Mouse (Mus musculus) heart, embryonic 16.5 days (tissue): ENCODE measurements around the gene Prkn. TPM values are rescaled to one million over a fixed set of nuclear protein-coding genes. Genes with fewer than 3 reads are reported as not detected.

ENCODE experiments used
- ATAC-seq: fragments of 200-750 bp; cut with Nextera tagmentation; replicated peaks from 2 replicates; pipeline ENCODE4 v1.8.0; 2017; ENCODE audit warnings: moderate number of reproducible peaks; ENCODE audit not compliant: insufficient read depth, low FRiP score; ENCODE audit errors: extremely low read depth
- H3K27ac ChIP-seq: fragments of 300-500 bp; sonication (generic); 2 replicates; pipeline ENCODE4 v1.5.1; 2014; ENCODE audit warnings: mild to moderate bottlenecking, low read length, control low read depth, moderate library complexity
- H3K27me3 ChIP-seq: fragments of 300-500 bp; sonication (generic); 2 replicates; pipeline ENCODE4 v1.6.1; 2014; ENCODE audit warnings: low read length, mixed read lengths; ENCODE audit not compliant: control insufficient read depth, insufficient read depth
- H3K36me3 ChIP-seq: fragments of 300-500 bp; sonication (generic); 2 replicates; pipeline ENCODE4 v1.6.1; 2014; ENCODE audit not compliant: control insufficient read depth, insufficient read depth
- H3K4me1 ChIP-seq: fragments of 300-500 bp; sonication (generic); 2 replicates; pipeline ENCODE4 v1.6.1; 2014; ENCODE audit warnings: low read length, mixed read lengths; ENCODE audit not compliant: control insufficient read depth, insufficient read depth
- H3K4me2 ChIP-seq: fragments of 300-500 bp; sonication (generic); 2 replicates; pipeline ENCODE4 v1.6.1; 2014; ENCODE audit warnings: low read depth, mild to moderate bottlenecking, control low read depth, low read length
- H3K4me3 ChIP-seq: fragments of 300-500 bp; sonication (generic); 2 replicates; pipeline ENCODE4 v1.5.1; 2014; ENCODE audit warnings: mild to moderate bottlenecking, control low read depth, low read length
- H3K9ac ChIP-seq: fragments of 300-500 bp; sonication (generic); 2 replicates; pipeline ENCODE4 v1.6.1; 2014; ENCODE audit warnings: low read length, control low read depth
- H3K9me3 ChIP-seq: fragments of 300-500 bp; sonication (generic); replicated peaks from 2 replicates; pipeline ENCODE4 v1.6.1; 2016; ENCODE audit warnings: low read length; ENCODE audit not compliant: control insufficient read depth
- WGBS: fragments of 180-500 bp; shearing (Covaris S2); extraction: QIAGEN DNeasy Blood & Tissue Kit; methylation state at CpG from one replicate; pipeline ENCODE4 v1.1.7; 2014; 5-methylcytosine and 5-hydroxymethylcytosine counted together
- polyA plus RNA-seq: library from polyadenylated mRNA; unstranded; fragments of >200 nt; fragmentation: Nextera tagmentation; extraction: Ambion mirVana; gene quantifications from 2 replicates; pipeline ENCODE4 v1.2.1, GENCODE M21; 2015

The Prkn gene
- polyA plus RNA-seq, 1 experiment from 2014 or later: 2.4 TPM

GRCm38 (mm10) chr17:11644016-11644415, 803.8 kb downstream of the Prkn start:
- ATAC-seq: no peak
- WGBS: 48% methylated on average over 4 of the region's 4 CpGs
- no peaks in the 10 kb centered on the region for H3K9me3 ChIP-seq

DNA sequence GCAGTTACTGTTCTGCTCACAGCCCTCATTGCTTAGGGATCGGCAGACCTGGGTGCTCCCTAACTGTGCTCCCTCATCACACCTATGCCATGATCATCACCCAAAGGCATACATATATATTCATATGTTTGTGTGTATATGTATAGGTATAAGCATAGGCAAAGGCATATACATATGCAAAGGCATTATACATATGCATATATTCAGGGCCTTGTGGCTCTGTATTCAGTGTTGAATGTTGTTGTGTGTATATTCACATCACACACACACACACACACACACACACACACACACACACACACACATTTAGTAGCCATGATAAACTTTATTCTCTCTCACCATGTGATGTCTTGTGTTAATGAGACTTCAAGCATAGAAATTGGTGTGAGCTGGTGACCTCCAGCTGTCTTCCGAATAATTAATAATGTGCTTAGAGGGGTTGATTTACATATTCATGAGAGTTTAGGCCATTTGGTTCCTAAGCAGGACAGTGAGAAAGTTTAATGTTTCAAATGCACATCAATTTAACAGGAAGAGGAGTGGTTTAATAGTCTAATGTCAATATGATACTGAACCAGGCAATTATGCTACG, 804.8 kb downstream of the Prkn start:
- 89% methylated on average over 3 of the region's 3 CpGs for WGBS
- Histone ChIP-seq H3K9me3 (no peaks in the 10 kb centered on the region), H3K4me1 (no peaks in the 10 kb centered on the region), H3K4me2 (no peak overlapping the region), H3K9ac (no peak overlapping the region), H3K27me3 (no peaks in the 10 kb centered on the region), H3K36me3 (no peaks in the 10 kb centered on the region), H3K27ac (no peak overlapping the region), H3K4me3 (no peak overlapping the region)
- ATAC-seq: no peak

More at GRCm38 (mm10) chr17:11644016-11644415, 803.8 kb downstream of the Prkn start:
- Histone ChIP-seq H3K4me2 (no peak overlapping the region), H3K4me3 (no peak overlapping the region), H3K36me3 (no peaks in the 10 kb centered on the region), H3K27me3 (no peaks in the 10 kb centered on the region), H3K4me1 (no peaks in the 10 kb centered on the region), H3K9ac (no peak overlapping the region), H3K27ac (no peak overlapping the region)

DNA sequence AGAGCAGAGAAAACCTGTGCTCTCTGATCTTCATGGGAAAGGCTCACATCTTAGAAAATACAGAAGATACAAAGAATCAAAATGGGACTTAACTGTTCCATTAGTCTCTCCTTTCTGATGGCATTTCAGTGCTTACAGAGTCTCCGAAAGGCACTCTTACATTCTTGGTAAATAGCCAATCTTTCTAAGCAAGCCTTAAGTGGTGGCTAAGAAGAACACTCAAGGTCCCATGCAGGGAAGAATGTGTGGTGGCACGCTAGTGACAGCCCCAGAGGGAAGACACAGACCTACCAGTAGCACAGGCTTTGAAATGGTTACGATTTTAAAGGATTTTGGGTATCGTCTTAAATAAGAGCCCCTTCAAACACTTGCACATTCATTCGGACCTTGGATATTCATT, 816.2 kb downstream of the Prkn start:
- Histone ChIP-seq H3K9me3 (no peaks in the 10 kb centered on the region), H3K9ac (no peak overlapping the region), H3K36me3 (no peaks in the 10 kb centered on the region), H3K4me2 (no peak overlapping the region), H3K27ac (no peak overlapping the region), H3K4me3 (no peak overlapping the region), H3K27me3 (no peaks in the 10 kb centered on the region), H3K4me1 (peaks cover 5% of the 10 kb centered on the region)
- 52% methylated on average over 5 of the region's 5 CpGs for WGBS
- no peak; the same call in 1 of the 2 replicates for ATAC-seq

DNA sequence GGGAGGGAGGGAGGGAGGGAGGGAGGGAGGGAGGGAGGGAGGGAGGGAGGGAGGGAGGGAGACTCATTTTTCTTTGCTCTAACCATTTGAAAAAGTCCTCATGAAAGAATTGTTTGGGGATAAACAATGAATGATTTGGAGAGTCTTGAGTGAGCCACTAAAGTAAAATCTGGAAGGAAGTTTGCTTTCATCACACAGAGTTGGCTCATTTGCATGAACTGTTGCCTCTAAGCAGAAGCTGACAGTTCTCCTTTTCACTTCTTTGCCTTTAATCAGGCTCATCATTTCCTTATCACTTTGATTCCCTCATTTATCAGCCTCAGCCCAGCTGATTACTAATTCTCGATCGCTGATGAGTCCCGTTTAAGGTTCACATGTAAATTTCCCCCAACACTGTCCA, 816.7 kb downstream of the Prkn start:
- Histone ChIP-seq H3K4me3 (no peak overlapping the region), H3K27me3 (no peaks in the 10 kb centered on the region), H3K36me3 (no peaks in the 10 kb centered on the region), H3K9me3 (no peaks in the 10 kb centered on the region), H3K4me2 (no peak overlapping the region), H3K9ac (no peak overlapping the region), H3K4me1 (peaks cover 5% of the 10 kb centered on the region), H3K27ac (no peak overlapping the region)
- 83% methylated on average over 3 of the region's 3 CpGs for WGBS
- no peak for ATAC-seq

DNA sequence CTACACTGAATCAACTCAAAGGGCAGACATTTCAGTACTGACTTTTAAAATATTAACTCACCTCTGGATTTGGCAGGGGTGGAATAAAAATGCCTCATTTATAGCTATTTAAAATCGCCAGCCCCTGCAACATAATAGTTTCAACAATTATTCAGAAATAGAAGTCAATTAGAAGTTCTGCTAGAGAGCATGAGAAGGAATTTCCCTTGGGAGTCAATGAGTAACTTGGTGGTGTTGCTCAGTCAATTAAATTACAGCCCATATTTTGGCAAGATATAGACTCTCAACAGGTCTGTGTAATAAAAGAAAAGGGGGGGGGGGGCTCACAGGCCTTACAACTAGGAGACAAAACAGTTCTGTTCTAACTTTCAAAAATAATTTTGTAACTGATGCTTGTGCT, 821.7 kb downstream of the Prkn start:
- WGBS: 69% methylated on average over 1 of the region's 1 CpGs
- ATAC-seq: no peak
- Histone ChIP-seq H3K4me3 (no peak overlapping the region), H3K27me3 (no peaks in the 10 kb centered on the region; the same call in 1 of the 2 replicates), H3K9ac (no peak overlapping the region), H3K27ac (no peak overlapping the region), H3K4me1 (no peaks in the 10 kb centered on the region), H3K36me3 (no peaks in the 10 kb centered on the region), H3K4me2 (no peak overlapping the region), H3K9me3 (no peaks in the 10 kb centered on the region)

GRCm38 (mm10) chr17:11663437-11663836, 823.3 kb downstream of the Prkn start:
- no peak overlapping the region for H3K9ac ChIP-seq
- H3K27ac ChIP-seq: no peak overlapping the region
- H3K27me3 ChIP-seq: no peaks in the 10 kb centered on the region; the same call in 1 of the 2 replicates
- no peaks in the 10 kb centered on the region for H3K9me3 ChIP-seq
- no peak overlapping the region for H3K4me2 ChIP-seq
- 82% methylated on average over 7 of the region's 7 CpGs for WGBS
- H3K36me3 ChIP-seq: no peaks in the 10 kb centered on the region
- no peaks in the 10 kb centered on the region for H3K4me1 ChIP-seq
- ATAC-seq: no peak
- H3K4me3 ChIP-seq: no peak overlapping the region

DNA sequence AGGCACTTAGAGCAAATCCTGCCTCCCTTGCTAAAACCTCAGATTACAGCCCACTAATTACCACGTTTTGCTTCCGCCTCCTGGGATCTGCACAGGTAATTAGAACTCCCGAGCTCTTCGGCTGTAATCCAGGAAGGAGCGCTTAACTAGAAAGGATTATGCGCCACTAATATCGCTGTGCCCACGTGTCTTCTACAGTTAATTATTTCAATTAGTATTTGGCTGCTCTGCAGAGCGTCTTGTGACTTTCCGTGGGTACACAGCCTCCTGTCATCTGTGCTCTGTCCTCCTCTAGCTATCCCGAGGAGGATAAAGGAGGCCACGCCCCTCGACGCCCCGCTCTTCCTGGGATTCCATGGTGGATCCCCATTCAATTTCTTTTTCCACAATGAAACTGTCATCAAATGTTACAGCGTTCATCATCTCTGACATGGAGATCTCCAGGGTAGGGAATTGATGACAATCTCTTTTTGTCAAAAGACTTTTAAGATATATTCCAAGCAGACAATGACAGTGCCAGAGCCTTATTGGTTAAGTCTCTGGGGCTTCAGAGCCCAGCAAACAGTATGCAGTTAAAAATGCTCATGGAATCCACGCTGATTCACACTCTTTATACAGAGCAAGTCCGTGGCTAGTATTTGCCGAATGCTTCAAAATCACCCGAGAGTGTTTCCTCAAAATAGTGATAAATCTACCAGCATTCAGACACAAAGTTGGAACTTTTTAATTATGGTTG, 824.6 kb downstream of the Prkn start:
- 37% methylated on average over 20 of the region's 20 CpGs for WGBS
- Histone ChIP-seq H3K4me3 (0 out of 2 replicates have a peak overlapping the region, but pooled peaks have one; percentile 0), H3K27ac (no peak overlapping the region), H3K4me1 (no peaks in the 10 kb centered on the region), H3K4me2 (peak overlapping the region; percentile 49), H3K9ac (no peak overlapping the region), H3K9me3 (no peaks in the 10 kb centered on the region), H3K36me3 (no peaks in the 10 kb centered on the region), H3K27me3 (no peaks in the 10 kb centered on the region; the same call in 1 of the 2 replicates)
- no peak for ATAC-seq

DNA sequence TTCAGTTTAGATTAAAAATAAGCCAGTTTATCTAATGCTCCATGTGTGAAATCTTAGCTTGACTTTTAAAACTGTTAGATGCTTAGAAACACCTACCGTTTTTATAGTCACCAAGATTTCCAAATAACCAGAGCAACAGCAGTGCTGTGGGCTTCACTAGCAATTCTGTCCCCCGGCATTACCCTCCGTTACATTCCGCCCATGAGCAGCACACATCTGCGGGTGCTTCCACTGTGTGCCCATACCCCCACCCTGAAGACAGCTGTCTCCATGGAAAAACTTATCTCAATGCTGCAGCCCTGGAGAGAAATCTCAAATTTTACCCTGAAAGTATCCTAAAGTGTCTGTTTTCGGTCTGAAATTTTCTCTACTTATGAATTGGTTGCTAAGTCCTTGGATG, 839.5 kb downstream of the Prkn start:
- Histone ChIP-seq H3K9me3 (no peaks in the 10 kb centered on the region), H3K27ac (no peak overlapping the region), H3K4me2 (no peak overlapping the region), H3K9ac (no peak overlapping the region), H3K4me3 (no peak overlapping the region), H3K27me3 (no peaks in the 10 kb centered on the region), H3K36me3 (no peaks in the 10 kb centered on the region), H3K4me1 (no peaks in the 10 kb centered on the region)
- no peak for ATAC-seq
- WGBS: 81% methylated on average over 6 of the region's 6 CpGs

DNA sequence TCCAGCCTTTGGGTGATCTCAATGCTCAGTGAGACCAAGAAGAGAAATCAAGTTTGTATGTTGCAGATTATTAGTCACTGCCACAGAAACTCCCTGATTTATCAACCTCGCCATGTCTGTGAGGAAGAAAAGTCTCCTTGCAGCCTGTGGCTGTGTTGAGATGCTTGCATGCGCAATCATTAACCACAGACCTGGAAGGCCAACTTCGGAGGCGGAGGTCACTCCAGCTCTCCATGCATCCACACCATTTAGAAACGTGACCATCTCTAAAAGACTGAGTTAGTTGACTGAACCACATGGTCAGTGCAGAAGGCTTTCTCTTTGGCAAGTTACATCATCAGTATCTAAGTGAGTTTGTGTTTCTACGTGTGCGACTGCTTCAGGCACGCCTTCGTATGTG, 840.3 kb downstream of the Prkn start:
- H3K4me3 ChIP-seq: no peak overlapping the region
- H3K9ac ChIP-seq: no peak overlapping the region
- WGBS: 80% methylated on average over 9 of the region's 9 CpGs
- H3K27ac ChIP-seq: no peak overlapping the region
- H3K4me2 ChIP-seq: no peak overlapping the region
- H3K36me3 ChIP-seq: no peaks in the 10 kb centered on the region
- no peaks in the 10 kb centered on the region for H3K4me1 ChIP-seq
- H3K9me3 ChIP-seq: no peaks in the 10 kb centered on the region
- no peaks in the 10 kb centered on the region for H3K27me3 ChIP-seq
- no peak for ATAC-seq
